Mouse (Mus musculus): ENCODE data around the gene Fastk. TPM values are rescaled to one million over a fixed set of nuclear protein-coding genes. Genes with fewer than 3 reads are reported as not detected.
A peak's percentile ranks its signal among the peaks of the same experiment; 100 is the strongest.

Fastk gene
- polyA plus RNA-seq, 1 experiment from 2014 or later: 66.6 TPM

- Histone ChIP-seq H3K9ac (ENCODE audit: low read length) (no peak overlapping the region), H3K27me3 (ENCODE audit: control insufficient read depth, insufficient read depth, low read length) (no peaks in the 10 kb centered on the region), H3K4me3 (ENCODE audit: low read depth, low read length) (no peak overlapping the region), H3K36me3 (ENCODE audit: control insufficient read depth, insufficient read depth, low read length) (peaks cover 8% of the 10 kb centered on the region), H3K9me3 (ENCODE audit: control insufficient read depth, low read length) (no peaks in the 10 kb centered on the region), H3K4me2 (replicated peaks; ENCODE audit: low read depth) (no peak overlapping the region), H3K4me1 (replicated peaks; ENCODE audit: control insufficient read depth, insufficient read depth) (no peaks in the 10 kb centered on the region), H3K27ac (replicated peaks) (no peak overlapping the region)
- WGBS: 63% methylated on average over 3 of the region's 3 CpGs
- TF ChIP-seq EP300 (optimal IDR thresholded peaks at IDR 0.05) (no peak), CTCF (IDR thresholded peaks at IDR 0.05; ENCODE audit: low read depth) (no peak)
- DNase-seq (ENCODE audit: low spot score) (no peak), ATAC-seq (ENCODE audit: low FRiP score, low TSS enrichment) (no peak)
These were observed 39.7 kb downstream of the Fastk start for GRCm38 (mm10) chr5:24405389-24405876.

DNA sequence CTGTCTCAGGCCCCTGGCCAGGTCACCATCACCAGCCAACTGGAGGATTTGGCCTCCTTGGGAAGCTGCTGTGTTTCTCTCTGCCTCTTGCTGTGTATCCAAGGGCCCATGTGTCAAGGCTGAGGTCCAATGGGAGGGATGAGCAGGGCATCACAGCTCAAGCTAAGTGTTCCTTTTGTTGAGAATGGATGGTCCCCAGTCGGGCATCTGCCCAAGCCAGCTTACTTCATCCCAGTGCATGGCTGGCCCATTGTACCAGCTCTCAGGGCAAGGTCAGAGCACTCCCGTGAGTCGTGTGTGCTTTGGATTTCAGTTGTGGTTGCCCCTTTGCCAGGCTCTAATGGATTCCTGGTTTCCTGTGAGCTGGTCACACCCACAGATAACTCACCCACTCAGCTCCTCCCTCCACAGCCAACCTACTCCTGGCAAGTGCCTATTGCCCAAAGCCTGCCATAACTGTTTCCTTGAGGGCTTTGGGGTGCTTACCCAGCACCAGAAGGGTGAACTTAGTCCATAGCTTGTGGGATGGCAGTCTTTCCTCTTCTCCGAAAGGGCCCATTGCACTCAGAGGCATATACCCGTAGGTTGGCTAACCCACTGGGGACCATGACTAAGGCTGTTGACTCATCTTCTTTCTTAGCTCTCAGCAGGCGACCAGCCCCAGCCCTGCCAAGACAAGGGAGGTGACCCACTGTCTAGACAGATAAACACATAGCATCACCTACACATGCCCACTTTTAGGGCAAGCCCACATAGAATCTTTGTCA is 40.3 kb downstream of the Fastk start:
- no peak overlapping the region for H3K9ac ChIP-seq (ENCODE audit: low read length)
- H3K36me3 ChIP-seq (ENCODE audit: control insufficient read depth, insufficient read depth, low read length): peaks cover 8% of the 10 kb centered on the region
- no peak overlapping the region for H3K4me3 ChIP-seq (ENCODE audit: low read depth, low read length)
- DNase-seq (ENCODE audit: low spot score) (no peak), ATAC-seq (ENCODE audit: low FRiP score, low TSS enrichment) (no peak)
- H3K4me2 ChIP-seq (replicated peaks; ENCODE audit: low read depth): no peak overlapping the region
- no peaks in the 10 kb centered on the region for H3K9me3 ChIP-seq (ENCODE audit: control insufficient read depth, low read length)
- TF ChIP-seq EP300 (optimal IDR thresholded peaks at IDR 0.05) (no peak), CTCF (IDR thresholded peaks at IDR 0.05; ENCODE audit: low read depth) (no peak)
- no peak overlapping the region for H3K27ac ChIP-seq (replicated peaks)
- H3K4me1 ChIP-seq (replicated peaks; ENCODE audit: control insufficient read depth, insufficient read depth): no peaks in the 10 kb centered on the region
- H3K27me3 ChIP-seq (ENCODE audit: control insufficient read depth, insufficient read depth, low read length): no peaks in the 10 kb centered on the region
- 76% methylated on average over 6 of the region's 6 CpGs for WGBS

DNA sequence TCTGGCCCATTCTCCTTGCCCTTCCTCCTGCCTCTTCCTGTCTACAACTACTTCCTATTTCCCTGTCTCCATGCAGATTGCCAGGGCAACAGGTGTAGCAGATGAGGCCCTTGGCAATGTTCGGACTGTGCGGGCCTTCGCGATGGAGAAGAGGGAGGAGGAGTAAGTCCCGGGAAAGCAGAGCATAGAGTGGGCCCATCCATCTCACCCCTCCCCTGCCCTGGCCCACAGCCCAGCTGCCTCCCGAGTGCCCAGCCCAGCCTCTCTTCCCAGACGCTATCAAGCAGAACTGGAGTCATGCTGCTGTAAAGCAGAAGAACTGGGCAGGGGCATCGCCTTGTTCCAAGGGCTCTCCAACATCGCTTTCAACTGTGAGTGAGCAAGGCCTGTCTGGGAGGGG is 43.1 kb downstream of the Fastk start:
- 0 out of 2 replicates have a peak, but pooled peaks have one; percentile 34 for ATAC-seq (ENCODE audit: low FRiP score, low TSS enrichment)
- no peaks in the 10 kb centered on the region for H3K9me3 ChIP-seq (ENCODE audit: control insufficient read depth, low read length)
- H3K4me3 ChIP-seq (ENCODE audit: low read depth, low read length): no peak overlapping the region
- no peak for DNase-seq (ENCODE audit: low spot score)
- H3K27ac ChIP-seq (replicated peaks): no peak overlapping the region
- no peak overlapping the region for H3K9ac ChIP-seq (ENCODE audit: low read length)
- TF ChIP-seq CTCF (IDR thresholded peaks at IDR 0.05; ENCODE audit: low read depth) (no peak), EP300 (optimal IDR thresholded peaks at IDR 0.05) (no peak)
- 71% methylated on average over 9 of the region's 9 CpGs for WGBS
- H3K4me2 ChIP-seq (replicated peaks; ENCODE audit: low read depth): no peak overlapping the region
- H3K27me3 ChIP-seq (ENCODE audit: control insufficient read depth, insufficient read depth, low read length): no peaks in the 10 kb centered on the region
- H3K4me1 ChIP-seq (replicated peaks; ENCODE audit: control insufficient read depth, insufficient read depth): no peaks in the 10 kb centered on the region
- H3K36me3 ChIP-seq (ENCODE audit: control insufficient read depth, insufficient read depth, low read length): peaks cover 8% of the 10 kb centered on the region

DNA sequence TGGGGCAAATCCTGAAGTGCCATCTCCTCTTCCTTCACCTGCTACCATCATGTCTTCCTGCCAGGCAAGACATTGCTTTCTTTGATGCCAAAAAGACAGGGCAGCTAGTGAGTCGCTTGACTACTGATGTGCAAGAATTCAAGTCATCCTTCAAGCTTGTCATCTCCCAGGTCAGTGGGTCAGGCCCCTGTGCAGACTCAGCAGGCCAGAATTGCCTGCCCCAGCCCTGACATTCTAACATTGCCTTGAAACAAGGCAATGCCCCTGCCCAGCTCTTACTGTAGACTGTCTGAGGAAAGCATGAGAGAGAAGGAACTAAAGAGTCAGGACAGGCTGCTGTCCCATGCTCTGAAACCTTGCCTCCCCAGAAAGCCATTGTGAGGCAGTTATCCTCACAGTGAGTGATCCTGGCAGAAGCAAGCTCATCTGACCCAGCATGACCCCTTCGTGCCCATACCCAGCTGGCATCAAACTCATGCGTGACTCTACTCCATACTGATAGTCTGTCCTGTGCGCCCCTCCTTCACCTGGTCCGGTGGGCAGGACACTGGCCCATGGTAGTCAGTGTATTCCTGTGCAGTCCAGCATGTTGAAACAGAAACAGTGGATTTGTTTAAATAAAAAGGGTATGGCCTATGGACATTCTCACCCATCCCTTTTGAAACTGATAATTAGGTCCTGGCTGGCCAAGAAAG is 44.0 kb downstream of the Fastk start:
- H3K36me3 ChIP-seq (ENCODE audit: control insufficient read depth, insufficient read depth, low read length): peaks cover 8% of the 10 kb centered on the region
- 91% methylated on average over 5 of the region's 5 CpGs for WGBS
- TF ChIP-seq EP300 (optimal IDR thresholded peaks at IDR 0.05) (no peak), CTCF (IDR thresholded peaks at IDR 0.05; ENCODE audit: low read depth) (no peak)

DNA sequence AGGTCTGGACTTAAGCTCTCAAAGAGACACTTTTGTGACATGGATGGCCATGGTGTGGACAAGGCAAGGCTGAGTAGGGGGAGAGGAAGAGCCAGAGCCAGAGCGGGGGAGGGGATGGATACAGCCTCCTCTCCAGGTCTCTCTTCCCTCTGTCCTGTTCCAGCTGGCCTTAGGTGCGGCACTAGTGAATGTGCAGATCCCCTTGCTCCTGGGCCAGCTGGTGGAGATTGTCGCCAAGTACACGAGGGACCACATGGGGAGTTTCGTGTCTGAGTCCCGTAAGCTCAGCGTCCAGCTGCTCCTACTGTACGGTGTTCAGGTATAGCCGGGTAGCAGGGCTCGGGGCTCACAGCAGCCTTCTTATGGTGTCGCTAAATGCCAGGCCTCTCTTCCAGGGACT is 44.7 kb downstream of the Fastk start:
- TF ChIP-seq EP300 (optimal IDR thresholded peaks at IDR 0.05) (no peak), CTCF (IDR thresholded peaks at IDR 0.05; ENCODE audit: low read depth) (no peak)
- Histone ChIP-seq H3K4me3 (ENCODE audit: low read depth, low read length) (no peak overlapping the region), H3K36me3 (ENCODE audit: control insufficient read depth, insufficient read depth, low read length) (peaks cover 8% of the 10 kb centered on the region), H3K4me1 (replicated peaks; ENCODE audit: control insufficient read depth, insufficient read depth) (no peaks in the 10 kb centered on the region), H3K9ac (ENCODE audit: low read length) (no peak overlapping the region), H3K27ac (replicated peaks) (no peak overlapping the region), H3K4me2 (replicated peaks; ENCODE audit: low read depth) (no peak overlapping the region), H3K27me3 (ENCODE audit: control insufficient read depth, insufficient read depth, low read length) (no peaks in the 10 kb centered on the region), H3K9me3 (ENCODE audit: control insufficient read depth, low read length) (no peaks in the 10 kb centered on the region)
- 86% methylated on average over 11 of the region's 11 CpGs for whole genome bisulfite sequencing
- no peak for DNase-seq (ENCODE audit: low spot score)
- ATAC-seq (ENCODE audit: low FRiP score, low TSS enrichment): no peak

More for the DNA sequence above, 44.0 kb downstream of the Fastk start:
- no peaks in the 10 kb centered on the region for H3K27me3 ChIP-seq (ENCODE audit: control insufficient read depth, insufficient read depth, low read length)
- H3K4me1 ChIP-seq (replicated peaks; ENCODE audit: control insufficient read depth, insufficient read depth): no peaks in the 10 kb centered on the region
- DNase-seq (ENCODE audit: low spot score) (no peak), ATAC-seq (ENCODE audit: low FRiP score, low TSS enrichment) (no peak)
- H3K9ac ChIP-seq (ENCODE audit: low read length): no peak overlapping the region
- H3K9me3 ChIP-seq (ENCODE audit: control insufficient read depth, low read length): no peaks in the 10 kb centered on the region
- H3K27ac ChIP-seq (replicated peaks): no peak overlapping the region
- no peak overlapping the region for H3K4me3 ChIP-seq (ENCODE audit: low read depth, low read length)
- H3K4me2 ChIP-seq (replicated peaks; ENCODE audit: low read depth): no peak overlapping the region

- Histone ChIP-seq H3K4me2 (replicated peaks; ENCODE audit: low read depth) (no peak overlapping the region), H3K9ac (ENCODE audit: low read length) (no peak overlapping the region), H3K27ac (replicated peaks) (no peak overlapping the region), H3K27me3 (ENCODE audit: control insufficient read depth, insufficient read depth, low read length) (no peaks in the 10 kb centered on the region), H3K36me3 (ENCODE audit: control insufficient read depth, insufficient read depth, low read length) (peaks cover 8% of the 10 kb centered on the region), H3K4me1 (replicated peaks; ENCODE audit: control insufficient read depth, insufficient read depth) (no peaks in the 10 kb centered on the region), H3K4me3 (ENCODE audit: low read depth, low read length) (no peak overlapping the region), H3K9me3 (ENCODE audit: control insufficient read depth, low read length) (no peaks in the 10 kb centered on the region)
- no peak for ATAC-seq (ENCODE audit: low FRiP score, low TSS enrichment)
- TF ChIP-seq CTCF (IDR thresholded peaks at IDR 0.05; ENCODE audit: low read depth): no peak
- TF ChIP-seq EP300 (optimal IDR thresholded peaks at IDR 0.05): no peak
- WGBS: 87% methylated on average over 10 of the region's 10 CpGs
- no peak for DNase-seq (ENCODE audit: low spot score)
These were observed 45.4 kb downstream of the Fastk start for GRCm38 (mm10) chr5:24399686-24400085.
